Mouse (Mus musculus): Measurements from ENCODE around the gene Rfc4. TPM values are rescaled to one million over a fixed set of nuclear protein-coding genes. Genes with fewer than 3 reads are reported as not detected.
A peak's percentile ranks its signal among the peaks of the same experiment; 100 is the strongest.

The Rfc4 gene
- polyA plus RNA-seq (2016; fragmentation: Nextera tagmentation; extraction: Ambion mirVana), result 181 and 190 TPM in 2 replicates

GRCm38 (mm10) chr16:23127673-23128375, at the start of gene Rfc4:
Gene Rfc4, minus strand, starts transcription at chr16:23127737.
- peak; percentile 96 for ATAC-seq (ENCODE audit: low FRiP score)
- Histone ChIP-seq H3K4me3 (replicated peaks) (peak within 1 kb of the TSS; percentile 74), H3K27me3 (no peaks in the 10 kb centered on the region), H3K4me1 (peaks cover 20% of the 10 kb centered on the region), H3K9ac (peak within 1 kb of the TSS; percentile 89), H3K9me3 (no peaks in the 10 kb centered on the region), H3K36me3 (replicated peaks) (peaks cover 17% of the 10 kb centered on the region), H3K4me2 (peak within 1 kb of the TSS; percentile 85), H3K27ac (peak within 1 kb of the TSS; percentile 98)
- WGBS, result under 1% methylated on average over 51 of the region's 51 CpGs

GRCm38 (mm10) chr16:23175956-23176355, 48.4 kb upstream of the Rfc4 start:
- Histone ChIP-seq H3K4me1 (no peaks in the 10 kb centered on the region), H3K36me3 (replicated peaks) (no peaks in the 10 kb centered on the region), H3K4me3 (replicated peaks) (no peak overlapping the region), H3K4me2 (no peak overlapping the region), H3K27ac (no peak overlapping the region), H3K9ac (no peak overlapping the region), H3K27me3 (no peaks in the 10 kb centered on the region), H3K9me3 (no peaks in the 10 kb centered on the region)
- WGBS, result 65% methylated on average over 3 of the region's 3 CpGs
- ATAC-seq (ENCODE audit: low FRiP score), result no peak

- Histone ChIP-seq H3K36me3 (replicated peaks) (no peaks in the 10 kb centered on the region), H3K9ac (no peak overlapping the region), H3K27ac (no peak overlapping the region), H3K4me3 (replicated peaks) (no peak overlapping the region), H3K9me3 (no peaks in the 10 kb centered on the region), H3K4me2 (no peak overlapping the region), H3K4me1 (no peaks in the 10 kb centered on the region), H3K27me3 (no peaks in the 10 kb centered on the region)
- 96% methylated on average over 5 of the region's 5 CpGs for WGBS
- no peak for ATAC-seq (ENCODE audit: low FRiP score)
Observed at GRCm38 (mm10) chr16:23174855-23175254, 47.3 kb upstream of the Rfc4 start.

GRCm38 (mm10) chr16:23173904-23174303, 46.4 kb upstream of the Rfc4 start:
- Histone ChIP-seq H3K4me1 (no peaks in the 10 kb centered on the region), H3K27ac (no peak overlapping the region), H3K27me3 (no peaks in the 10 kb centered on the region), H3K4me3 (replicated peaks) (no peak overlapping the region), H3K9me3 (no peaks in the 10 kb centered on the region), H3K9ac (no peak overlapping the region), H3K36me3 (replicated peaks) (no peaks in the 10 kb centered on the region), H3K4me2 (no peak overlapping the region)
- ATAC-seq (ENCODE audit: low FRiP score), result no peak
- 93% methylated on average over 5 of the region's 5 CpGs for WGBS

- Histone ChIP-seq H3K4me2 (no peak overlapping the region), H3K27ac (no peak overlapping the region), H3K4me3 (replicated peaks) (no peak overlapping the region), H3K4me1 (no peaks in the 10 kb centered on the region), H3K36me3 (replicated peaks) (no peaks in the 10 kb centered on the region), H3K9me3 (no peaks in the 10 kb centered on the region), H3K27me3 (no peaks in the 10 kb centered on the region), H3K9ac (no peak overlapping the region)
- no peak for ATAC-seq (ENCODE audit: low FRiP score)
- 94% methylated on average over 3 of the region's 3 CpGs for WGBS
Observed at GRCm38 (mm10) chr16:23170813-23171212, 43.3 kb upstream of the Rfc4 start.

- no peak for ATAC-seq (ENCODE audit: low FRiP score)
- no peak overlapping the region for H3K9ac ChIP-seq
Observed at GRCm38 (mm10) chr16:23167079-23167478, 39.5 kb upstream of the Rfc4 start.

GRCm38 (mm10) chr16:23166646-23167045, 39.1 kb upstream of the Rfc4 start:
- Histone ChIP-seq H3K9me3 (no peaks in the 10 kb centered on the region), H3K4me2 (no peak overlapping the region), H3K9ac (no peak overlapping the region), H3K27ac (no peak overlapping the region), H3K27me3 (no peaks in the 10 kb centered on the region), H3K4me1 (no peaks in the 10 kb centered on the region), H3K36me3 (replicated peaks) (no peaks in the 10 kb centered on the region), H3K4me3 (replicated peaks) (no peak overlapping the region)
- ATAC-seq (ENCODE audit: low FRiP score), result no peak
- 90% methylated on average over 1 of the region's 1 CpGs for WGBS

More at GRCm38 (mm10) chr16:23167079-23167478, 39.5 kb upstream of the Rfc4 start:
- Histone ChIP-seq H3K4me1 (no peaks in the 10 kb centered on the region), H3K36me3 (replicated peaks) (no peaks in the 10 kb centered on the region), H3K9me3 (no peaks in the 10 kb centered on the region), H3K4me2 (no peak overlapping the region), H3K27me3 (no peaks in the 10 kb centered on the region), H3K27ac (no peak overlapping the region), H3K4me3 (replicated peaks) (no peak overlapping the region)
- WGBS, result 78% methylated on average over 5 of the region's 5 CpGs

GRCm38 (mm10) chr16:23165441-23165840, 37.9 kb upstream of the Rfc4 start:
- Histone ChIP-seq H3K4me3 (replicated peaks) (no peak overlapping the region), H3K4me1 (no peaks in the 10 kb centered on the region), H3K9me3 (no peaks in the 10 kb centered on the region), H3K27ac (no peak overlapping the region), H3K4me2 (no peak overlapping the region), H3K27me3 (no peaks in the 10 kb centered on the region), H3K9ac (no peak overlapping the region), H3K36me3 (replicated peaks) (no peaks in the 10 kb centered on the region)
- WGBS, result 48% methylated on average over 9 of the region's 9 CpGs
- no peak for ATAC-seq (ENCODE audit: low FRiP score)

GRCm38 (mm10) chr16:23164443-23164842, 36.9 kb upstream of the Rfc4 start:
- Histone ChIP-seq H3K27me3 (no peaks in the 10 kb centered on the region), H3K4me2 (no peak overlapping the region), H3K9ac (no peak overlapping the region), H3K27ac (no peak overlapping the region), H3K4me1 (no peaks in the 10 kb centered on the region), H3K9me3 (no peaks in the 10 kb centered on the region), H3K36me3 (replicated peaks) (no peaks in the 10 kb centered on the region), H3K4me3 (replicated peaks) (no peak overlapping the region)
- WGBS, result 73% methylated on average over 6 of the region's 6 CpGs
- no peak for ATAC-seq (ENCODE audit: low FRiP score)

- H3K27me3 ChIP-seq, result no peaks in the 10 kb centered on the region
- H3K9ac ChIP-seq, result no peak overlapping the region
- H3K36me3 ChIP-seq (replicated peaks), result no peaks in the 10 kb centered on the region
- no peak for ATAC-seq (ENCODE audit: low FRiP score)
- H3K9me3 ChIP-seq, result no peaks in the 10 kb centered on the region
- H3K4me2 ChIP-seq, result no peak overlapping the region
- no peak overlapping the region for H3K4me3 ChIP-seq (replicated peaks)
- H3K27ac ChIP-seq, result no peak overlapping the region
- WGBS, result 82% methylated on average over 3 of the region's 3 CpGs
- H3K4me1 ChIP-seq, result no peaks in the 10 kb centered on the region
Observed at GRCm38 (mm10) chr16:23162116-23162515, 34.6 kb upstream of the Rfc4 start.

GRCm38 (mm10) chr16:23159749-23160148, 32.2 kb upstream of the Rfc4 start:
- H3K27ac ChIP-seq, result no peak overlapping the region
- no peaks in the 10 kb centered on the region for H3K36me3 ChIP-seq (replicated peaks)
- H3K4me3 ChIP-seq (replicated peaks), result no peak overlapping the region
- H3K27me3 ChIP-seq, result no peaks in the 10 kb centered on the region
- H3K9ac ChIP-seq, result no peak overlapping the region
- no peaks in the 10 kb centered on the region for H3K4me1 ChIP-seq
- 61% methylated on average over 2 of the region's 2 CpGs for WGBS
- no peaks in the 10 kb centered on the region for H3K9me3 ChIP-seq
- ATAC-seq (ENCODE audit: low FRiP score), result no peak
- H3K4me2 ChIP-seq, result no peak overlapping the region

GRCm38 (mm10) chr16:23158957-23159356, 31.4 kb upstream of the Rfc4 start:
- no peak for ATAC-seq (ENCODE audit: low FRiP score)
- Histone ChIP-seq H3K4me3 (replicated peaks) (no peak overlapping the region), H3K36me3 (replicated peaks) (no peaks in the 10 kb centered on the region), H3K27ac (no peak overlapping the region), H3K4me1 (no peaks in the 10 kb centered on the region), H3K4me2 (no peak overlapping the region), H3K9ac (no peak overlapping the region), H3K9me3 (no peaks in the 10 kb centered on the region), H3K27me3 (no peaks in the 10 kb centered on the region)
- WGBS, result 71% methylated on average over 2 of the region's 2 CpGs

- no peak overlapping the region for H3K4me2 ChIP-seq
- no peak overlapping the region for H3K4me3 ChIP-seq (replicated peaks)
- H3K9me3 ChIP-seq, result no peaks in the 10 kb centered on the region
- no peaks in the 10 kb centered on the region for H3K4me1 ChIP-seq
- no peaks in the 10 kb centered on the region for H3K27me3 ChIP-seq
- H3K36me3 ChIP-seq (replicated peaks), result no peaks in the 10 kb centered on the region
- 89% methylated on average over 7 of the region's 7 CpGs for WGBS
- H3K27ac ChIP-seq, result no peak overlapping the region
- no peak overlapping the region for H3K9ac ChIP-seq
- no peak for ATAC-seq (ENCODE audit: low FRiP score)
Observed at GRCm38 (mm10) chr16:23158292-23158691, 30.8 kb upstream of the Rfc4 start.
